Comparison of ENCODE assay signal across 9 mouse cellular contexts in genomic region chr14:20785231-20785630, GRCm38 (mm10). TPM values are rescaled to one million over a fixed set of nuclear protein-coding genes. Genes with fewer than 3 reads are reported as not detected.
DNase-seq lines count a peak whose midpoint lies in the region; ATAC-seq and TF ChIP-seq lines count a peak whose summit lies in the region.
"Had no signal": no experiment of that assay in that cellular context is flagged by ENCODE, and none has a peak within 500 bp of the region (broad histone marks: within the 10 kb centered on the region; RNA-seq: fewer than 3 reads in every experiment).

No protein-coding gene starts in this region.

- TF ChIP-seq CTCF in G1E (IDR thresholded peaks at IDR 0.05; ENCODE audit: low read depth, low read length): no peak

- no peak for DNase-seq in heart, embryonic 10.5 days (ENCODE audit: low spot score)
- no peak for DNase-seq in heart, postnatal 25 days (ENCODE audit: low spot score)
- DNase-seq in G1E (ENCODE audit: low spot score) (peak; percentile 55), liver (peak; percentile 56)
- peak; percentile 22 to 40 for DNase-seq in spleen, adult 18-20 months
- no peak for DNase-seq in forebrain, embryonic 14.5 days (ENCODE audit: low spot score)

- peaks cover 88% of the 10 kb centered on the region for H3K36me3 ChIP-seq in heart, embryonic 10.5 days
- peaks cover 99% of the 10 kb centered on the region for H3K36me3 ChIP-seq in G1E (replicated peaks)
- H3K36me3 ChIP-seq in hindbrain, embryonic 13.5 days: peaks cover 88% of the 10 kb centered on the region
- H3K36me3 ChIP-seq in forebrain, embryonic 14.5 days (ENCODE audit: control insufficient read depth, insufficient read depth, low read length): peaks cover 70% of the 10 kb centered on the region
- H3K36me3 ChIP-seq in forebrain, embryonic 13.5 days (ENCODE audit: poor library complexity, severe bottlenecking): peaks cover 85% of the 10 kb centered on the region

- no peaks in the 10 kb centered on the region for H3K9me3 ChIP-seq in heart, embryonic 10.5 days
- no peaks in the 10 kb centered on the region for H3K9me3 ChIP-seq in G1E (replicated peaks)
- H3K9me3 ChIP-seq in hindbrain, embryonic 13.5 days: no peaks in the 10 kb centered on the region
- H3K9me3 ChIP-seq in forebrain, embryonic 14.5 days (replicated peaks; ENCODE audit: control insufficient read depth, low read length): no peaks in the 10 kb centered on the region
- H3K9me3 ChIP-seq in forebrain, embryonic 13.5 days (replicated peaks): no peaks in the 10 kb centered on the region

- intact Hi-C loops in heart, postnatal 25 days (cut with DNase I): no loop called here

- H3K9ac ChIP-seq in hindbrain, embryonic 13.5 days: no peak overlapping the region
- H3K9ac ChIP-seq in forebrain, embryonic 14.5 days (ENCODE audit: low read length): no peak overlapping the region
- no peak overlapping the region for H3K9ac ChIP-seq in forebrain, embryonic 13.5 days

- 57% methylated on average over 1 of the region's 1 CpGs for WGBS in heart, embryonic 10.5 days
- WGBS in hindbrain, embryonic 13.5 days: 95% methylated on average over 1 of the region's 1 CpGs
- 88% methylated on average over 1 of the region's 1 CpGs for WGBS in forebrain, embryonic 14.5 days
- WGBS in forebrain, embryonic 13.5 days: 86% methylated on average over 1 of the region's 1 CpGs

- no peak overlapping the region for H3K4me3 ChIP-seq in heart, embryonic 10.5 days
- peak overlapping the region; percentile 31; the same call in 1 of the 2 replicates for H3K4me3 ChIP-seq in G1E (ENCODE audit: low read depth, low read length)
- H3K4me3 ChIP-seq in hindbrain, embryonic 13.5 days: no peak overlapping the region
- no peak overlapping the region for H3K4me3 ChIP-seq in forebrain, embryonic 14.5 days (ENCODE audit: low read depth, low read length)
- H3K4me3 ChIP-seq in forebrain, embryonic 13.5 days: no peak overlapping the region

- H3K27ac ChIP-seq in heart, embryonic 10.5 days: peak overlapping the region; percentile 83
- H3K27ac ChIP-seq in hindbrain, embryonic 13.5 days: no peak overlapping the region
- H3K27ac ChIP-seq in forebrain, embryonic 14.5 days (ENCODE audit: low read depth, low read length): no peak overlapping the region
- no peak overlapping the region for H3K27ac ChIP-seq in forebrain, embryonic 13.5 days

- ATAC-seq in G1E (ENCODE audit: extremely low read depth, insufficient number of reproducible peaks, low FRiP score, poor library complexity, severe bottlenecking): peak; percentile 76
- ATAC-seq in hindbrain, embryonic 13.5 days (ENCODE audit: low FRiP score): no peak
- ATAC-seq in forebrain, embryonic 14.5 days: no peak
- no peak for ATAC-seq in forebrain, embryonic 13.5 days
- ATAC-seq: Patski had no signal

- peaks cover 62% of the 10 kb centered on the region for H3K4me1 ChIP-seq in heart, embryonic 10.5 days
- peaks cover 42% of the 10 kb centered on the region for H3K4me1 ChIP-seq in G1E (ENCODE audit: insufficient read depth, low read depth, low read length)
- peaks cover 28% of the 10 kb centered on the region for H3K4me1 ChIP-seq in hindbrain, embryonic 13.5 days (replicated peaks)
- H3K4me1 ChIP-seq in forebrain, embryonic 14.5 days (ENCODE audit: control insufficient read depth, insufficient read depth, low read length): no peaks in the 10 kb centered on the region
- peaks cover 7% of the 10 kb centered on the region for H3K4me1 ChIP-seq in forebrain, embryonic 13.5 days

- H3K27me3 ChIP-seq in heart, embryonic 10.5 days (ENCODE audit: insufficient read depth, poor library complexity, severe bottlenecking): no peaks in the 10 kb centered on the region
- no peaks in the 10 kb centered on the region for H3K27me3 ChIP-seq in G1E (ENCODE audit: insufficient read depth, low read length)
- no peaks in the 10 kb centered on the region for H3K27me3 ChIP-seq in hindbrain, embryonic 13.5 days
- H3K27me3 ChIP-seq in forebrain, embryonic 14.5 days (replicated peaks; ENCODE audit: control insufficient read depth, insufficient read depth, low read length): no peaks in the 10 kb centered on the region
- no peaks in the 10 kb centered on the region for H3K27me3 ChIP-seq in forebrain, embryonic 13.5 days
- H3K27me3 ChIP-seq: Patski had no signal

- H3K4me2 ChIP-seq in hindbrain, embryonic 13.5 days: no peak overlapping the region
- no peak overlapping the region for H3K4me2 ChIP-seq in forebrain, embryonic 14.5 days (ENCODE audit: low read length)
- no peak overlapping the region for H3K4me2 ChIP-seq in forebrain, embryonic 13.5 days

RNA-seq across cellular contexts. Expression of gene Camk2g, which starts 8.7 kb away (rescaled TPM):
- 60.6 and 65.3 TPM in 2 replicates for polyA plus RNA-seq in heart, embryonic 10.5 days (2016; fragmentation: Nextera tagmentation; extraction: Ambion mirVana)
- 10 to 100 TPM; 50.4 to 59.5 TPM for total RNA-seq in heart, postnatal 25 days (2021)
- total RNA-seq in G1E (2014; fragmentation: Nextera tagmentation) (29.4 and 30.3 TPM in 2 replicates), G1E (2017) (37.4 and 40.4 TPM in 2 replicates)
- 30.2 and 35.9 TPM in 2 replicates for polyA plus RNA-seq in G1E (2012)
- polyA plus RNA-seq in hindbrain, embryonic 13.5 days (2015; fragmentation: Nextera tagmentation; extraction: Ambion mirVana): 116 and 131 TPM in 2 replicates
- polyA plus RNA-seq in forebrain, embryonic 14.5 days (2014; fragmentation: Nextera tagmentation; extraction: Ambion mirVana): 82.6 and 110 TPM in 2 replicates
- polyA plus RNA-seq in forebrain, embryonic 13.5 days (2015; fragmentation: Nextera tagmentation; extraction: Ambion mirVana): 60.7 and 81.8 TPM in 2 replicates

RNA-seq across cellular contexts. Expression of gene Ndst2, which starts 50.9 kb away (rescaled TPM):
- polyA plus RNA-seq in heart, embryonic 10.5 days (2016; fragmentation: Nextera tagmentation; extraction: Ambion mirVana): 17.5 and 19.7 TPM in 2 replicates
- 10 to 100 TPM; 10.0 to 12.6 TPM for total RNA-seq in heart, postnatal 25 days (2021)
- total RNA-seq in G1E (2014; fragmentation: Nextera tagmentation): 195 and 204 TPM in 2 replicates
- total RNA-seq in G1E (2017): 227 and 232 TPM in 2 replicates
- 61.4 and 72.2 TPM in 2 replicates for polyA plus RNA-seq in G1E (2012)
- 16.7 and 19.1 TPM in 2 replicates for polyA plus RNA-seq in hindbrain, embryonic 13.5 days (2015; fragmentation: Nextera tagmentation; extraction: Ambion mirVana)
- 12.5 and 14.2 TPM in 2 replicates for polyA plus RNA-seq in forebrain, embryonic 14.5 days (2014; fragmentation: Nextera tagmentation; extraction: Ambion mirVana)
- 14.0 and 18.3 TPM in 2 replicates for polyA plus RNA-seq in forebrain, embryonic 13.5 days (2015; fragmentation: Nextera tagmentation; extraction: Ambion mirVana)

RNA-seq across cellular contexts. Expression of gene Plau, which starts 51.2 kb away (rescaled TPM):
- polyA plus RNA-seq in heart, embryonic 10.5 days (2016; fragmentation: Nextera tagmentation; extraction: Ambion mirVana): 0.23 and 0.30 TPM in 2 replicates
- total RNA-seq in heart, postnatal 25 days (2021): 1 to 10 TPM; 4.5 to 4.6 TPM
- not detected in 2 replicates for total RNA-seq in G1E (2014; fragmentation: Nextera tagmentation)
- 5.0 and 6.0 TPM in 2 replicates for total RNA-seq in G1E (2017)
- polyA plus RNA-seq in G1E (2012): not detected in 2 replicates
- 0.40 and 0.45 TPM in 2 replicates for polyA plus RNA-seq in hindbrain, embryonic 13.5 days (2015; fragmentation: Nextera tagmentation; extraction: Ambion mirVana)
- polyA plus RNA-seq in forebrain, embryonic 14.5 days (2014; fragmentation: Nextera tagmentation; extraction: Ambion mirVana): 0.21 and 0.47 TPM in 2 replicates
- polyA plus RNA-seq in forebrain, embryonic 13.5 days (2015; fragmentation: Nextera tagmentation; extraction: Ambion mirVana): 0.27 and 0.35 TPM in 2 replicates

Comparison
In these comparisons a context has a peak if more than half of its experiments do, and no peak if none do; other contexts are left out.
1. DNase-seq: peak in G1E (single experiment), liver (single experiment) and spleen, adult 18-20 months (2 of 2); none in heart, embryonic 10.5 days (single experiment), heart, postnatal 25 days (single experiment) and forebrain, embryonic 14.5 days (single experiment).